Mouse (Mus musculus) embryonic fibroblast, embryonic 13.5 days (primary cell): Measurements from ENCODE around the gene Slc36a1.

Experiments
- CTCF ChIP-seq: IDR thresholded peaks from 2 replicates; pipeline ENCODE4 v1.5.1; 2011; ENCODE audit warnings: mild to moderate bottlenecking, control low read depth, low read length, moderate library complexity, borderline replicate concordance; ENCODE audit not compliant: insufficient read depth
- POLR2A ChIP-seq: IDR thresholded peaks from 2 replicates; pipeline ENCODE4 v1.6.1; 2011; ENCODE audit warnings: low read depth, mild to moderate bottlenecking, control low read depth, low read length, moderate library complexity

DNA sequence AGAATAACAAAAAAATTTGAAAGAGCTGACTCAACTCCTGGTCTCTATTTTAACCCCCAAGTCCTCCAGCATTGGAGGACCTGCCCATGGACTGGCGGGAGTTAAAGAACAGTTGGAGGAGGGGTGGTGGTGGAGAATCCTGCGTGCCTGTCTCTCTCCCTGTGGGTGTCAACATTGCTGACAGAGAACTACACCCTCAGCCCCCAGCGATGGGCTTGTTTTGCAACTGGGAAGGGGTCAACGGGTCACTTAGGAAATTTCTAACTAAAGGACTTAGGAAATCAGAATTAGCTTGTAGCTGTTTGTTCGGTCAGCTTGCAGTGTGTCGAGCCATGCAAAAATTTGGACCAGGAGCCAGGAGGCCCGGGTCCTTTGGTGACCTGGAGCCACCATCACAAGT, 21.0 kb upstream of the Slc36a1 start:
- no peak for TF ChIP-seq POLR2A
- no peak for TF ChIP-seq CTCF
